Mouse (Mus musculus) stomach, postnatal 0 days (tissue): ENCODE data around the gene Bche. TPM values are rescaled to one million over a fixed set of nuclear protein-coding genes. Genes with fewer than 3 reads are reported as not detected.
A peak's percentile ranks its signal among the peaks of the same experiment; 100 is the strongest.

Source experiments
- ATAC-seq: fragments of 200-750 bp; cut with Nextera tagmentation; 2 replicates; pipeline ENCODE4 v1.8.0; 2017; ENCODE audit not compliant: low FRiP score, low TSS enrichment
- DNase-seq: peaks from one replicate; pipeline ENCODE4 v3.0.0-alpha.2; 2016; ENCODE audit warnings: low spot score
- H3K27ac ChIP-seq: fragments of 300-500 bp; sonication (generic); replicated peaks from 2 replicates; pipeline ENCODE4 v1.5.1; 2014; ENCODE audit warnings: mild to moderate bottlenecking, control low read depth
- H3K27me3 ChIP-seq: fragments of 300-500 bp; sonication (generic); 2 replicates; pipeline ENCODE4 v1.6.1; 2014; ENCODE audit warnings: low read length; ENCODE audit not compliant: control insufficient read depth, insufficient read depth
- H3K36me3 ChIP-seq: fragments of 300-500 bp; sonication (generic); 2 replicates; pipeline ENCODE4 v1.6.1; 2014; ENCODE audit warnings: low read length, mixed read lengths; ENCODE audit not compliant: control insufficient read depth, insufficient read depth
- H3K4me1 ChIP-seq: fragments of 300-500 bp; sonication (generic); replicated peaks from 2 replicates; pipeline ENCODE4 v1.6.1; 2014; ENCODE audit warnings: antibody characterized with exemption; ENCODE audit not compliant: control insufficient read depth, insufficient read depth
- H3K4me2 ChIP-seq: fragments of 300-500 bp; sonication (generic); replicated peaks from 2 replicates; pipeline ENCODE4 v1.6.1; 2014; ENCODE audit warnings: low read depth, mild to moderate bottlenecking, control low read depth, moderate library complexity
- H3K4me3 ChIP-seq: fragments of 300-500 bp; sonication (generic); 2 replicates; pipeline ENCODE4 v1.5.1; 2014; ENCODE audit warnings: low read depth, low read length, control low read depth
- H3K9ac ChIP-seq: fragments of 300-500 bp; sonication (generic); 2 replicates; pipeline ENCODE4 v1.6.1; 2014; ENCODE audit warnings: mild to moderate bottlenecking, low read length, control low read depth, mixed read lengths
- H3K9me3 ChIP-seq: fragments of 300-500 bp; sonication (generic); 2 replicates; pipeline ENCODE4 v1.6.1; 2016; ENCODE audit warnings: low read length; ENCODE audit not compliant: control insufficient read depth
- CTCF ChIP-seq: IDR thresholded peaks from 2 replicates; pipeline ENCODE4 v1.5.1; 2016; ENCODE audit warnings: antibody characterized with exemption, low read depth, mild to moderate bottlenecking, moderate library complexity
- EP300 ChIP-seq: optimal IDR thresholded peaks from 2 replicates; pipeline ENCODE3; 2016; ENCODE audit warnings: antibody characterized with exemption
- WGBS: fragments of 180-500 bp; shearing (Covaris S2); extraction: QIAGEN DNeasy Blood & Tissue Kit; methylation state at CpG from one replicate; pipeline ENCODE4 v1.1.7; 2014; 5-methylcytosine and 5-hydroxymethylcytosine counted together
- polyA plus RNA-seq: library from polyadenylated mRNA; unstranded; fragments of >200 nt; fragmentation: Nextera tagmentation; extraction: Ambion mirVana; gene quantifications from 2 replicates; pipeline ENCODE4 v1.2.1, GENCODE M21; 2015

Bche gene
- polyA plus RNA-seq, 1 experiment from 2014 or later: 8.6 TPM

DNA sequence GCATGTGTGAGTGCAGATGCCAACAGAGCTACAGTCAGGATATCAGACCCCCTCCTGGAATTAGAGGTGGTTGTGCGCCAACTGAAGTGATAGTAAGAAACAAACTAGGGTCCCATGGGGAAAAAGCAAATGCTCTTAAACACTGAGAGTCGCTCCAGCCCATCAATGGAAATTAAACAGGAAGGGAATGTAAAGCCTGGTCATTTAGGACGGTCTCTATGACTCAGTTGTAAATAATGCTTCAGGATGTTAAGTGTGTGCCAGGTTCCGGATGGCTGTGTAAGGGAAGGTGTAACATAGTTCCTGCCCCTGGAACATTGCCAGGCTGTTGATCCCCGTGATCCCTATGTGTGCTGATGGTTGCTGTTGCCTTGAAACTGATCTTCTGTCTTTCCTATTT, 40.0 kb downstream of the Bche start:
- Histone ChIP-seq H3K4me1 (no peaks in the 10 kb centered on the region), H3K36me3 (no peaks in the 10 kb centered on the region), H3K4me3 (no peak overlapping the region), H3K4me2 (no peak overlapping the region), H3K27me3 (no peaks in the 10 kb centered on the region), H3K9ac (no peak overlapping the region), H3K27ac (no peak overlapping the region), H3K9me3 (no peaks in the 10 kb centered on the region)
- WGBS: 25% methylated on average over 5 of the region's 5 CpGs
- TF ChIP-seq EP300 (no peak), CTCF (no peak)
- ATAC-seq (0 out of 2 replicates have a peak, but pooled peaks have one; percentile 49), DNase-seq (peak; percentile 24)

DNA sequence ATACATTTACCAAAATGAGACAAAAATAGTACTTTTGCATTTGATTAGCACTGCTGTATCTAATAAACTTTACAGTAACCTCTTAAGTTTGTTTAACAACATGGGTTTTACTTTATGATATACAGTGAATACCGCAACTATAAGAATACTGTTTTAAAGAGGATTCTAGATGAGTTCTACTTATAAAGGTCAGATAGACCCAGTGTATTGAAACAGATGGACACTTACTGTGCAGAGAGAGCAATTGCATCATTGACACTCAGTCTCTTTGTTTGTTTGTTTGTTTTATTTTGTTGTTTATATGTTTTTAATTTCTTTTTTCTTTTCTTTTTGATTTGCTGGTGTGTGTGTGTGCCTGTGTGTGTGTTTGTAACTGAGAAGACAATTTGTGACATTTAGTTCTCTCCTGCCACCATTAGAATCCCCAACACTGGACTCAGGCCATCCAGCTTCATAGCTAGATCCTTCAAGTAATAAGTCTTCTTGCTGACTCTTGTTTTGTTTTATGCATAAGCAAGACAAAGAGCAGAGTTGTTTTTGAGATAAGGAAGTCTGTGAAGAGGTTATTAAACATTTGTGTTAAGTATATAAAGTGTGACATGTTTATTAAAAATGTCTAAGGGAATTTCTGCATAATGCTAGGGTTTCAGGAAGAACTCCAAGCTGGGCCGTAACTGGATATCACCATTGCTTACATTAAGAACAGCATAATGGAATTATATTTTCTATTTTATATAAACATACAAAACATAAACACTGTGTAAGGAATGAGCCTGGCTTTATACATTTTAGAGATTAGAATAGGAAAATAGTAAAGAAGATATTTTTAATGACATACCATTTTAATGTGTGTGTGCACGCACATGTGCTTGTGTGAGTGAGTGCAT, 40.7 kb downstream of the Bche start:
- no peak for DNase-seq
- WGBS: 55% methylated on average over 3 of the region's 3 CpGs
- H3K4me2 ChIP-seq: no peak overlapping the region
- TF ChIP-seq EP300: no peak
- no peaks in the 10 kb centered on the region for H3K36me3 ChIP-seq
- no peaks in the 10 kb centered on the region for H3K27me3 ChIP-seq
- ATAC-seq: no peak
- no peak overlapping the region for H3K27ac ChIP-seq
- no peak overlapping the region for H3K9ac ChIP-seq
- H3K4me3 ChIP-seq: no peak overlapping the region
- no peaks in the 10 kb centered on the region for H3K9me3 ChIP-seq
- no peaks in the 10 kb centered on the region for H3K4me1 ChIP-seq

DNA sequence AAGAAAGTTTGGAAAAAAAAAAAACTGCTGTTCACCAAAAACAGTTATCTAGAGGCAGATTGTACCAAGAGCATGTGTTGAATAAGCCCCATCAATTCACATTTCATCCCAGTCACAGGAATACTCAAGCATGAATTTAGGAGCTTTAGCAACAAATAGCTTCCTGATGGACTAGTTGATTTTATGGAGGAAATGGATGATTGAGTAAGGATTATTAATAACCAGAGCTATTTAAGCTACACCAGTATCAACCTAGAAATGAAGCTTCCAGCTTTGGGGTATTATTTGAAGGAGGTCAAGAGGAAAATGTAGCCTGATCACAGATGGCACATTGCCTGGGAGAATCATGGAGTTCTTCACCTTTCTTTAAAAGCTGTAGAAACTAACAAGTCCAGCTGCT, 57.9 kb downstream of the Bche start:
- H3K9ac ChIP-seq: no peak overlapping the region
- H3K27ac ChIP-seq: no peak overlapping the region
- no peak for DNase-seq
- TF ChIP-seq CTCF (no peak), EP300 (no peak)
- H3K9me3 ChIP-seq: no peaks in the 10 kb centered on the region
- no peaks in the 10 kb centered on the region for H3K36me3 ChIP-seq
- no peak overlapping the region for H3K4me2 ChIP-seq
- H3K27me3 ChIP-seq: no peaks in the 10 kb centered on the region
- H3K4me1 ChIP-seq: no peaks in the 10 kb centered on the region
- no peak for ATAC-seq
- H3K4me3 ChIP-seq: no peak overlapping the region

DNA sequence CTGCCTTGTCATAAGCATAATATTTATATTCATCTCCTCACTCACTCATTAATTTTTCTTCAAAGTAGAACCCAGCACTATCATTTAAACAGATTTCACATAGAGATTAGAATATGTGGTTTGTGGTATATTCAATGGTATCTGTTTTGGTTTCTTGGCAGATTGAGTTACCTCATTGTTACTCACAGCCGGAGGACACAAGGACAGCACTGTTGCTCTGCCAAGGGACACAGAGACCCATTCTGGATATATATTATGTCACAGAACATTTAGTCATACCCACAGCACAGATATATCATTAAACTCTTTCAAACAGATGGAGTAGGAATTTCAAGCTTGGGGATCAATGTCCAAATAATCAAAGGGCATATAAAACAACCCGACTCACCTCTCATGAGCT, 61.2 kb downstream of the Bche start:
- Histone ChIP-seq H3K4me2 (no peak overlapping the region), H3K4me1 (no peaks in the 10 kb centered on the region), H3K9me3 (no peaks in the 10 kb centered on the region), H3K27me3 (no peaks in the 10 kb centered on the region), H3K4me3 (no peak overlapping the region), H3K36me3 (no peaks in the 10 kb centered on the region), H3K9ac (no peak overlapping the region), H3K27ac (no peak overlapping the region)
- 83% methylated on average over 2 of the region's 2 CpGs for WGBS
- ATAC-seq: no peak
- DNase-seq: no peak
- TF ChIP-seq EP300 (no peak), CTCF (no peak)

DNA sequence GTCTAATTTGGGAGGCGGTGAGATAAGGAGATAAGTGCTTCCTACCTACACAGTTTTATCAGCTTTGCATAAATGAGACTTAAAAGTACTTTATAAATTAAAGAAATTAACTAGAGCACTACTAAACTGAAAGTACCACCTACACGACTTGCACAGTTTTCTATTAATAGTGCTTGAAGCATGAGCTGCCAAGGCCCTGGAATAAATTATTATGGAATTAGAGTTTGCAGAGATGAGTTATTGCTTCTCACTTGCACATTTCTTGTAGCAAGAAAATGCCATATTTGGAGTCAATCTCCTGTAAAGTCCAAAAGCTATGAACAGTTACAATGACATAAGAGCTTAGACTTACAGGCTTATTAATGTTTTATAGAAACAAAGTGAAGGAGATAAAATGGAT, 96.8 kb downstream of the Bche start:
- ATAC-seq (no peak), DNase-seq (no peak)
- WGBS: 66% methylated on average over 2 of the region's 2 CpGs
- no peak overlapping the region for H3K9ac ChIP-seq
- TF ChIP-seq EP300 (no peak), CTCF (no peak)
- H3K27me3 ChIP-seq: no peaks in the 10 kb centered on the region
- no peaks in the 10 kb centered on the region for H3K9me3 ChIP-seq
- H3K36me3 ChIP-seq: no peaks in the 10 kb centered on the region
- H3K4me2 ChIP-seq: no peak overlapping the region
- no peak overlapping the region for H3K4me3 ChIP-seq
- H3K4me1 ChIP-seq: no peaks in the 10 kb centered on the region
- no peak overlapping the region for H3K27ac ChIP-seq

DNA sequence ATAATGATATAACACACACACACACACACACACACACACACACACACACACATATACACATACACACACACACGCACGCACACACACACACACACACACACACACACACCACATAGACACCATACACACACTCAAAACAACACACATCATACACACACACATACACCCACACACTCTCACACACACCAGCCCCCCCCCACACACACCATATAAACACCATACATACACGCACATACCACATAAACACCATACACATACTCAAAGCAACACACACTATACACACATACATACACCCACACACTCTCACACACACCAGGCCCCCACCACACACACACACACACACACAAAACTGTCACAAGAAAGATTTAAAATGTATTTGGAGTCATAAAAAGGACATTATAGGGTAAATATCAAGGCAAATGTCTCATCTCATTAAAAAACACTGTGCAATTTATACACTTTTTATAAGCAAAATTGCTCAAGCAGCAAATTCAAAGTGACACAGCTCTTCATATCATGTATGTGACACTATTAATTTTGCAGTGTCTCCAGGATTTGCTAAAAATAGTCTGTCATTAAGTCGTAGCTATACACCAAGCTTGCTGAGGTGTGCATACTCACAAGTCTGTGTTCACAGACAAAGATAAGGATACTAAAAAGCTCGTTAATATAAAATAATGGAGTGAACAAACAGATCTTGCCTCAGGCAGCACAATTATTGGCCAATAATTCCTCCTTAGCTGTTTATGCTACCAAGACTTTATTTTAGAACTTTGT, 116.3 kb downstream of the Bche start:
- no peaks in the 10 kb centered on the region for H3K27me3 ChIP-seq
- H3K9ac ChIP-seq: no peak overlapping the region
- no peak overlapping the region for H3K4me3 ChIP-seq
- no peaks in the 10 kb centered on the region for H3K4me1 ChIP-seq
- ATAC-seq (no peak), DNase-seq (no peak)
- 79% methylated on average over 3 of the region's 5 CpGs for WGBS
- H3K27ac ChIP-seq: no peak overlapping the region
- no peak overlapping the region for H3K4me2 ChIP-seq
- no peaks in the 10 kb centered on the region for H3K36me3 ChIP-seq
- H3K9me3 ChIP-seq: no peaks in the 10 kb centered on the region
- TF ChIP-seq CTCF (no peak), EP300 (no peak)
